Mouse (Mus musculus) CD4-positive, CD25-positive, alpha-beta regulatory T cell, adult 4 months (primary cell): ENCODE data around the gene Cts8. TPM values are rescaled to one million over a fixed set of nuclear protein-coding genes. Genes with fewer than 3 reads are reported as not detected.

Source experiments
- ATAC-seq: one replicate; pipeline ENCODE4 v1.8.0; 2017
- polyA plus RNA-seq, 2 experiments: library from polyadenylated mRNA; unstranded; fragments of 100-300 nt; shearing (Covaris generic); gene quantifications; one replicate each; pipeline ENCODE4 v1.2.1; 2017

Gene Cts8
- polyA plus RNA-seq, result not detected

DNA sequence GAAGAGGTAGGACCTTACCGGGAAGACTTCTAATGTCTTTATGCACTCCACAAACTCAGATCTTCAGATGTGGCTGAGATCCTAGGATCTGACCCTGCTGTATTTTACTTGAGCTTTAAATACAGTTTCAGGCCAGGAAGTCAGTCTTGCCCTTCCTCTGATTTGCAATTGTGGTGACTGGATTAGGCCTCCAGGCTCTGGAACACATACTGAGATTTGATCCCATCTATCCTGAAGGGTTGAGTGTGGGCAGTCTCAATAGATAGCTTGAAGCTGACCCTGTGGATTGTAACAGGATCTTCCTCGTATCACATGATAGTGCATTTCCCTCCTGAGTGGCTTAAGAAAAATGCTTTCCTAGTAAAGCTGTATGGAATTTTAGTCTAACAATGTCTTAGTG, at the start of gene Cts8:
Gene Cts8 (minus strand): TSS at position 101 of the 400 bp plus-strand sequence.
- no peak for ATAC-seq

GRCm38 (mm10) chr13:61288739-61289138, 33.6 kb upstream of the Cts8 start, which contains the start of gene Gm49398:
Gene Gm49398, minus strand, starts transcription at chr13:61288839.
- no peak for ATAC-seq

DNA sequence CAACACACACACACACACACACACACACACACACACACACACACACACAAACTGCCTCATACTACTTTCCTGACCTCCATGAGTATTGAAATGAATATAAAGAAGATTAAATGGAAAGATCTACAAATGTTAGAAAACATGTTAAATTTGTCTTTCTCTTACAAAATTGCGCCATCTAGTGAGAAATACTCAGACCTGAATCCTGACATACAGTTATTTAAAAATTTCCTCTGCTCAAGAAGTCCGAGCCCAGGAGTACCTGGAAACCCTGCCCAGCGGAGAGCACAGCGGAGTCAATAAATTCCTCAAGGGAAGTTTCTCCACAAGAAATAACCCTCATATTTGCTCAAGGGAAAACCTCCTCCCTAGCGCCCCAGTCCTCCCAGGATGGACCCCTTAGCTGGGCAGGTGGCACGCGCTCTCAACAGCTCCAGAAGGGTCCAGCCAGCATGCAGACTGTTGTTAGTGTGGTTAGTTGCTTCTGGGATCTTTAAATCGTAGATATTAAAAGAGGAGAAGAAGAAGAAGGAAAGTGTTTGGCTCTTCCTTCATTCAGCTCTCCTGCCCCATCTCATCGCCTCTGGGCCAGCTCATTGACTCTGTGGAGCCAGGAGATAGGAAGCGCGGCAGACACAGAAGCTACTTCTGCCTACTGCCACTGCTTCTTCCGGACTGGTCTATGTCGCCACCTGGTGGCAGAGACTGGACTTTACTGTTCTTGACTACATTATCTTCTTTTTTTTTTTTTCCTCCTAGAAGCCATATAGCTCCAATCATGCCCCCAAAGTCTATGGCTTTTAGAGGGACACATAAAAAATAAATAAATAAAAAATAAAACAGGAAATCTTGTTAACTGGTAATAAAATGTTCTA, 13.8 kb downstream of the Cts8 start:
- ATAC-seq, result peak; percentile 83

- no peak for ATAC-seq
Observed at GRCm38 (mm10) chr13:61203310-61203709, 51.8 kb downstream of the Cts8 start, which contains the start of gene Cts6. Gene Cts6, minus strand, starts transcription at chr13:61203410.

Other genes starting within 250 kb of the Cts8 start
- gene Ctsj, start 249.4 kb downstream of the Cts8 start, polyA plus RNA-seq, result not detected
- gene Ctsq, start 214.7 kb downstream of the Cts8 start, polyA plus RNA-seq, result not detected
- not detected for gene Ctsr, start 91.1 kb downstream of the Cts8 start, polyA plus RNA-seq
- not detected for gene Cts6, start 51.9 kb downstream of the Cts8 start, polyA plus RNA-seq
- not detected for gene Gm49398, start 33.5 kb upstream of the Cts8 start, polyA plus RNA-seq
- gene Cts7, start 102.8 kb upstream of the Cts8 start, polyA plus RNA-seq, result not detected